Mouse (Mus musculus) frontal cortex, postnatal 36 days (tissue): ENCODE results near the gene Sh3rf1.

Source experiments
- DNase-seq, 2 experiments: peaks; one replicate each; pipeline ENCODE4 v3.0.0; 2022; ENCODE audit warnings: low spot score in 2 of 2

Sh3rf1 gene

GRCm38 (mm10) chr8:61223729-61224379, at the start of gene Sh3rf1:
Gene Sh3rf1, plus strand, starts transcription at chr8:61223872.
- peak; percentile 59 to 68 for DNase-seq

- DNase-seq, result no peak
Observed at GRCm38 (mm10) chr8:61173921-61174492, 49.7 kb upstream of the Sh3rf1 start.

- DNase-seq, result no peak
Observed at GRCm38 (mm10) chr8:61175876-61176275, 47.8 kb upstream of the Sh3rf1 start.

GRCm38 (mm10) chr8:61177680-61178593, 45.7 kb upstream of the Sh3rf1 start:
- no peak for DNase-seq

GRCm38 (mm10) chr8:61178594-61179140, 45.0 kb upstream of the Sh3rf1 start:
- no peak for DNase-seq

GRCm38 (mm10) chr8:61181592-61181991, 42.1 kb upstream of the Sh3rf1 start:
- DNase-seq, result no peak

- no peak for DNase-seq
Observed at GRCm38 (mm10) chr8:61182020-61182419, 41.7 kb upstream of the Sh3rf1 start.

- no peak for DNase-seq
Observed at GRCm38 (mm10) chr8:61185274-61186198, 38.1 kb upstream of the Sh3rf1 start.

GRCm38 (mm10) chr8:61194306-61194925, 29.3 kb upstream of the Sh3rf1 start:
- DNase-seq, result no peak

GRCm38 (mm10) chr8:61200254-61200887, 23.3 kb upstream of the Sh3rf1 start:
- DNase-seq, result no peak

- no peak for DNase-seq
Observed at GRCm38 (mm10) chr8:61203035-61203826, 20.4 kb upstream of the Sh3rf1 start.

- DNase-seq, result no peak
Observed at GRCm38 (mm10) chr8:61206876-61207275, 16.8 kb upstream of the Sh3rf1 start.

- no peak for DNase-seq
Observed at GRCm38 (mm10) chr8:61207636-61208035, 16.0 kb upstream of the Sh3rf1 start.

GRCm38 (mm10) chr8:61208719-61209118, 15.0 kb upstream of the Sh3rf1 start:
- no peak for DNase-seq

GRCm38 (mm10) chr8:61210836-61211235, 12.8 kb upstream of the Sh3rf1 start:
- DNase-seq, result peak; percentile 24 to 56

GRCm38 (mm10) chr8:61215081-61215819, 8.4 kb upstream of the Sh3rf1 start:
- DNase-seq, result no peak

- DNase-seq, result no peak
Observed at GRCm38 (mm10) chr8:61217017-61217416, 6.7 kb upstream of the Sh3rf1 start.

- DNase-seq, result peak; percentile 65 to 81
Observed at GRCm38 (mm10) chr8:61217426-61217825, 6.2 kb upstream of the Sh3rf1 start.

- no peak for DNase-seq
Observed at GRCm38 (mm10) chr8:61218439-61218838, 5.2 kb upstream of the Sh3rf1 start.
